Mouse (Mus musculus) neural tube, embryonic 12.5 days (tissue): ENCODE measurements at regions not wholly inside any gene's neighbourhood (a gene's known extent, or its start where the extent isn't known, plus 50 kb on each side); places are given as distances from the start of the nearest gene placed in this dataset.

ENCODE experiments used
- ATAC-seq: fragments of 200-750 bp; cut with Nextera tagmentation; 2 replicates; pipeline ENCODE4 v1.8.0; 2017; ENCODE audit warnings: low read depth, mild to moderate bottlenecking, moderate TSS enrichment, moderate library complexity; ENCODE audit not compliant: low FRiP score
- H3K27ac ChIP-seq: fragments of 300-500 bp; sonication (generic); 2 replicates; pipeline ENCODE4 v1.5.1; 2016
- H3K27me3 ChIP-seq: fragments of 300-500 bp; sonication (generic); replicated peaks from 2 replicates; pipeline ENCODE4 v1.6.1; 2016; ENCODE audit warnings: mild to moderate bottlenecking
- H3K36me3 ChIP-seq: fragments of 300-500 bp; sonication (generic); 2 replicates; pipeline ENCODE4 v1.6.1; 2016; ENCODE audit warnings: mild to moderate bottlenecking
- H3K4me1 ChIP-seq: fragments of 300-500 bp; sonication (generic); 2 replicates; pipeline ENCODE4 v1.6.1; 2016
- H3K4me2 ChIP-seq: fragments of 300-500 bp; sonication (generic); replicated peaks from 2 replicates; pipeline ENCODE4 v1.6.1; 2016; ENCODE audit warnings: mild to moderate bottlenecking
- H3K4me3 ChIP-seq: fragments of 300-500 bp; sonication (generic); 2 replicates; pipeline ENCODE4 v1.5.1; 2016
- H3K9ac ChIP-seq: fragments of 300-500 bp; sonication (generic); 2 replicates; pipeline ENCODE4 v1.6.1; 2016; ENCODE audit warnings: mild to moderate bottlenecking
- H3K9me3 ChIP-seq: fragments of 300-500 bp; sonication (generic); 2 replicates; pipeline ENCODE4 v1.6.1; 2016; ENCODE audit warnings: mild to moderate bottlenecking
- WGBS: fragments of 180-500 bp; shearing (Covaris S2); methylation state at CpG from one replicate; pipeline ENCODE4 v1.1.7; 2016; 5-methylcytosine and 5-hydroxymethylcytosine counted together

DNA sequence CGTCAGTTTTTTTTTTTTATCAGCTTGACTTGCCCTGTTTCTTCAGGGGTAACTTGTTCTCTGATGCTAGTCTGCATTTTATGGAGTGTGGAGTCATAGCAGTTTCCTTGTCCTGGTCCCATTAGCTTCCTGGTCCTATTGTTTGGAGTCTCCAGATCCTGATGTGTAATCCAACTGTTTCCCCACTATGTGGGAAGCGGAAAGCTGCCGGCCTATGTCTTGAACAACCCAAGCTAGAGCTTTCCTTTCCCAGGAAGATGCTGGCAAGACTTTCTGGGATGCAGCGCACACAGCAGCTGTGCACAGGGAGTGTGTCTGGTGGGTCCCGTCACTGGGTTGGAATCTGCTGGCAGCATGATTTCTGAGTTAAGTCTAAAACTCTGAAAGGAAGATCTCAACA is 82.1 kb upstream of the Arglu1 start:
- H3K27ac ChIP-seq, result no peak overlapping the region
- no peak for ATAC-seq
- no peaks in the 10 kb centered on the region for H3K9me3 ChIP-seq
- H3K27me3 ChIP-seq, result 0 out of 2 replicates have a peak, but pooled peaks cover 5% of the 10 kb centered on the region
- no peaks in the 10 kb centered on the region for H3K36me3 ChIP-seq
- 82% methylated on average over 5 of the region's 5 CpGs for WGBS
- no peak overlapping the region for H3K4me3 ChIP-seq
- no peaks in the 10 kb centered on the region for H3K4me1 ChIP-seq
- H3K4me2 ChIP-seq, result no peak overlapping the region
- no peak overlapping the region for H3K9ac ChIP-seq

DNA sequence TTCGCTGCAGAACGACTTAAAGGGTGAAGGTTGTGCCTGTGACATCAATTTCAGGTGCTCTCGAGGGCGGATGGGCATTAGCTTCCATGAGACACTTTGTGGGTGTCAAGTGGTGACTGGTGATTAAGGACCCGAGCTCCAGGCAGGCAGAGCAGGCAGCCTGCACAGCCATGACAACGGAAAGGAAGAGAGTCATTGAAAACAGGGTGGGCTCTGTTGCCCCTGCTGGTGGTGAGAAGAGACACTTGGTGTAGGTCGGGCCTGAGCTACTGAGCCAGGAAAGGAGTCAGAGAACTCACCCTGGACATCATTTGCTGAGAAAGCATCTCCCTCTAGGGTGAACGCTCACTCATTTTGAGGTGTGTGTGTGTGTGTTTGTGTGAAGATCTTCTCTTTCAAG is 80.1 kb upstream of the Arglu1 start:
- H3K27me3 ChIP-seq, result no peaks in the 10 kb centered on the region
- no peak overlapping the region for H3K9ac ChIP-seq
- no peak overlapping the region for H3K4me3 ChIP-seq
- H3K27ac ChIP-seq, result no peak overlapping the region
- ATAC-seq, result no peak
- no peaks in the 10 kb centered on the region for H3K4me1 ChIP-seq
- H3K9me3 ChIP-seq, result no peaks in the 10 kb centered on the region
- no peaks in the 10 kb centered on the region for H3K36me3 ChIP-seq
- 73% methylated on average over 8 of the region's 8 CpGs for WGBS
- no peak overlapping the region for H3K4me2 ChIP-seq

DNA sequence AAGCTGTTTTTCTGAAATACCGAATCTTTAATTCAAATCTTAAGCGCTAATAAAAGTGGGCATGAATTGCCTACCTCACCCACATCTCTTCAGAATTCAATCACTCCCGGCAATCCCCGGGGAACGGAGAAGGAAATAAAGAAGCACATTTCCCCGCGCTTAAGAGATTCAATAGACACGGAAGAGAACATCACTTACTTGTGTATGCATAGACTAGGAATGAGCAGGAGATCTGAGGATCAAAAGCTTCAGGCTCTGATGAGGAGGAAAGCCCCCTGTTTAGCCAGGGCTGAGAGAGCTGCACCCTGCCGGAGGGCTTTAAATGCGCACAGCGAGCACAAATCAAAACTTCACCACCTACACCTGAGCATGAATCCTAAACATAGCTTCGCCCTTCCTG is 72.0 kb upstream of the Arglu1 start:
- no peak overlapping the region for H3K9ac ChIP-seq
- no peaks in the 10 kb centered on the region for H3K27me3 ChIP-seq
- no peaks in the 10 kb centered on the region for H3K4me1 ChIP-seq
- ATAC-seq, result no peak
- H3K4me3 ChIP-seq, result no peak overlapping the region
- H3K9me3 ChIP-seq, result no peaks in the 10 kb centered on the region
- WGBS, result 76% methylated on average over 12 of the region's 12 CpGs
- no peak overlapping the region for H3K4me2 ChIP-seq
- H3K27ac ChIP-seq, result no peak overlapping the region
- H3K36me3 ChIP-seq, result no peaks in the 10 kb centered on the region

DNA sequence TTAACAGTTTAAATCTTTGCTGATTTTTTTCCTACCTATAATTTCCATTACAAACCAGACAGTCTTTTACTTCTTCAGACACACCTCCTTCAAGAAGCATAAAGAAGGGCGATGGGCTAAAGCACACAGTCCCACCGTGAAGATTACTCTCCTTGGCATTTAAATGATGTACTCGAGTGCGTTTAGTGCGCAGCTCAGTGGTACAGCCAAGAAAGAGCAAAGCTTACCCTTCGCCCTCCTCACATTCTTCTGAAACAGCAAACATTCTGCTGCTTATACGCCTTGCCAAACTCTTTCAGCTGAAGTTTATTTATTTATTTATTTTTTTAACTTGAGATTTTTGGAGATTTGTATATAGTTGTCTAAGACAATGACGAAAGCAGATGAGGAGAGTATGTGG is 68.0 kb upstream of the Arglu1 start:
- H3K4me1 ChIP-seq, result no peaks in the 10 kb centered on the region
- no peak overlapping the region for H3K27ac ChIP-seq
- H3K9ac ChIP-seq, result no peak overlapping the region
- ATAC-seq, result no peak
- no peak overlapping the region for H3K4me2 ChIP-seq
- H3K9me3 ChIP-seq, result no peaks in the 10 kb centered on the region
- H3K27me3 ChIP-seq, result no peaks in the 10 kb centered on the region
- WGBS, result 85% methylated on average over 8 of the region's 8 CpGs
- H3K36me3 ChIP-seq, result no peaks in the 10 kb centered on the region
- no peak overlapping the region for H3K4me3 ChIP-seq

DNA sequence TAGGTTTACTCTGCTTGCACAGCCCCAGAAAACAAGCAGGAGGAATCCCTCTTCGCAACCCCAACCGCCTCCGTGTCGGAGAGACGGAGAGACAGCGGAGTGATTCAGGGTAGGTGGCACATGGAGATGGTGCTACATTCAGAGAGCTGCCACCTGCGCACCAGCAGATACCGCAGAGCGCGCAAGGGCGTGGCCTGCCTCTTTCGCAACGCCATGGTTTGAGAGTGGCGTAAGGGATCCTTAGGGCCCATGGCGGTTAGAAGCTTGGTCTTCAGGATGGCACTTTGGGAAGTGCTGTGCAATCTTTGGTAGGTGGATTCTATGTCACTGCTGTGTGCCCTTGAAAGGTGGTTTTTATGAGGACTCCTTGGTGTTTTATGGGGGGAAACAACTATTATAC is 60.9 kb upstream of the Arglu1 start:
- H3K27me3 ChIP-seq, result no peaks in the 10 kb centered on the region
- H3K9me3 ChIP-seq, result no peaks in the 10 kb centered on the region
- H3K4me1 ChIP-seq, result no peaks in the 10 kb centered on the region
- WGBS, result 88% methylated on average over 15 of the region's 15 CpGs
- no peak for ATAC-seq
- H3K4me2 ChIP-seq, result no peak overlapping the region
- H3K4me3 ChIP-seq, result no peak overlapping the region
- H3K9ac ChIP-seq, result no peak overlapping the region
- H3K36me3 ChIP-seq, result no peaks in the 10 kb centered on the region
- H3K27ac ChIP-seq, result no peak overlapping the region

DNA sequence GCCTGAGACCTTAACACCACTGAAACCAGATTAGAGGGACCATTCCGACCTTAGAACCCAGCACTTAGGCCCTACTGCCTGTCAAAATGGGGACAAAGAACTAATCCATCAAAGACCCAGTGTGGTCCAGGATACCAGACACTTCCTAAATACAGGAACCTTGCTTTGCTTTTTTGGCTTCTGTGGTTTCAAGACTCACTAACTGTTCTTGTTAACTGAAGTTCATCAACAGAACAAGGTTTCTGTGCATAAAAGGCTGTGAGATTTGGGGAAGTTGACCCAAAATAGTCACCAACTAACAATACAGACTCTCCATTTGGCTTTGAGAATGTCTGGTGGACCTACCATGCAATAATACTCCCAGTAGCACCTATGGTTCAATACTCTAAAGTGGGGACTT is 56.4 kb upstream of the Arglu1 start:
- Histone ChIP-seq H3K9ac (no peak overlapping the region), H3K4me3 (no peak overlapping the region), H3K4me2 (no peak overlapping the region), H3K9me3 (no peaks in the 10 kb centered on the region), H3K27me3 (no peaks in the 10 kb centered on the region), H3K4me1 (no peaks in the 10 kb centered on the region), H3K36me3 (no peaks in the 10 kb centered on the region), H3K27ac (no peak overlapping the region)
- WGBS, result 78% methylated on average over 1 of the region's 1 CpGs
- ATAC-seq, result no peak

DNA sequence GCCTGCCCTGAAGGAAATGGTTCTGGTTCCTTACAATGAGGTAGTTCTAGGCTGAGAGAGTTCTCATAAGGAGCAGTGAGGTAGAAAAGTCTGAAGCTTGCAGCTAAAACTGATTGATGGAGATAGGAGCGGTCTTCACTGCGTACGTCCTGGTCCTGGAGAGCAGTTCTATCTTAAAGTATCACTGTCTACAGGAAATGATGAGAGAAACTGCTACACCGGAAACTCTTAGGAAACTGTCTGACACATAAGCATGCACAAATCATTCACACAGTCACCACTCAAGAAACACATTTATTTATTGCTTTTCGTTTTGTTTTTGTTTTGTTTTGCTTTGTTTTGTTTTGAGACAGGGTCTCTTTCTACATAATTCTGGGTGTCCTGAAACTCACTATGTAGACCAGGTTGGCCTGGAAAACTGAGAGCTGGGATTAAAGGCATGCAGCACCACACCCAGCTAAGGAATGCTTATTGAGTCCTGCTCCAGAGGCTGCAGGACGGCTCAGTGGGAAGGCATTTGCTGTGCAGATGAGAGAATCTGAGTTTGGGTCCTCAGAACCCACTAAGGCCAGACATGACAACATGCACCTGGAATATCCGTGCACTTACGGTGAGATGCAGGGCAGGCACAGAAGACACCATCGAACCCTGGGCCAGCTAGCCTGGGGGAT is 55.4 kb upstream of the Arglu1 start:
- Histone ChIP-seq H3K36me3 (no peaks in the 10 kb centered on the region), H3K4me2 (no peak overlapping the region), H3K4me3 (no peak overlapping the region), H3K9ac (no peak overlapping the region), H3K27ac (no peak overlapping the region), H3K4me1 (no peaks in the 10 kb centered on the region), H3K27me3 (no peaks in the 10 kb centered on the region), H3K9me3 (no peaks in the 10 kb centered on the region)
- ATAC-seq, result no peak
- 88% methylated on average over 9 of the region's 9 CpGs for WGBS
